Mouse (Mus musculus) lung, postnatal 0 days (tissue): ENCODE data around the gene Kbtbd4.

Experiments
- CTCF ChIP-seq: IDR thresholded peaks from 2 replicates; pipeline ENCODE4 v1.5.1; 2016; ENCODE audit warnings: antibody characterized with exemption, mild to moderate bottlenecking
- EP300 ChIP-seq: IDR thresholded peaks from 2 replicates; pipeline ENCODE4 v1.6.1; 2016; ENCODE audit warnings: antibody characterized with exemption, mild to moderate bottlenecking, control low read depth

DNA sequence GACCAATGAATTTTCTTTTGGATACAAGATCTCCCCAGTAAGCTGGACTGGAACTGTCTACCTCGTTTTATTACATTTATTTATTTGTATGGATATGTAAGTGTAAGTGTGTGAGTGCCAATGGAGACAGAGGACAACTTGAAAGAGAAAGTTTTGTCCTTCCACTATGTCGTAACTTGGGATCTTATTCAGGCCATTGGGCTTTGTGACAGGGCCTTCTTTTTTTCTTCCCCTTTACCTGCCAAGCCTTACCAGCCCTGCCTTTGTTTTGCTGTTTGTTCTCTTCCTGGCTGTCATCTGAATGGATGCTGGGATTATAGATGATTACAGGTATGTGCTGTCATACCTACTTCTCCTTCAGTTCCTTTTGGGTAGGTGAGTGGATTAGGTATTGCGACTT lies 54.3 kb downstream of the Kbtbd4 start:
- TF ChIP-seq CTCF = no peak
- no peak for TF ChIP-seq EP300
